9 mouse cellular contexts compared by ENCODE assay signal in genomic region chr6:36903821-36904220, GRCm38 (mm10).
A peak's percentile ranks its signal among the peaks of the same experiment; 100 is the strongest.
DNase-seq lines count a peak whose midpoint lies in the region; ATAC-seq and TF ChIP-seq lines count a peak whose summit lies in the region.
"Had no signal": no experiment of that assay in that cellular context is flagged by ENCODE, and none has a peak within 500 bp of the region (broad histone marks: within the 10 kb centered on the region; RNA-seq: fewer than 3 reads in every experiment).

No protein-coding gene starts in this region.

- 22% methylated on average over 5 of the region's 5 CpGs for WGBS in heart, embryonic 16.5 days
- WGBS in olfactory bulb, adult 2 months: 20% methylated on average over 5 of the region's 5 CpGs

- TF ChIP-seq CTCF in olfactory bulb, adult 2 months (IDR thresholded peaks at IDR 0.05; ENCODE audit: insufficient read depth, low read depth, low read length): no peak

- no peak for ATAC-seq in heart, embryonic 16.5 days (replicated peaks; ENCODE audit: extremely low read depth, insufficient read depth, low FRiP score)

- H3K9ac ChIP-seq in heart, embryonic 16.5 days (ENCODE audit: low read length): no peak overlapping the region
- H3K9ac ChIP-seq: liver, embryonic 15.5 days had no signal

- no peaks in the 10 kb centered on the region for H3K27me3 ChIP-seq in heart, embryonic 16.5 days (ENCODE audit: control insufficient read depth, insufficient read depth, low read length)
- H3K27me3 ChIP-seq: liver, embryonic 15.5 days had no signal

- H3K4me3 ChIP-seq in heart, embryonic 16.5 days (ENCODE audit: low read length): no peak overlapping the region
- H3K4me3 ChIP-seq in olfactory bulb, adult 2 months (ENCODE audit: insufficient read depth, low read depth, low read length): no peak overlapping the region
- H3K4me3 ChIP-seq: liver, embryonic 15.5 days had no signal

- peak; percentile 28 to 51 for DNase-seq in cerebellum, adult 18-20 months
- DNase-seq in cerebellum, adult 11-12 months: no peak
- peak; percentile 87 for DNase-seq in 3T3-L1 (ENCODE audit: low read depth, low spot score)
- DNase-seq in cerebellum, postnatal 14 days: peak; percentile 82 to 83
- peak; percentile 41 to 81 for DNase-seq in layer of hippocampus, postnatal 14 days (ENCODE audit: low spot score in 2 of 2)
- no peak for DNase-seq in ovary, postnatal 36 days (ENCODE audit: low spot score)

- no peak for TF ChIP-seq POLR2A in olfactory bulb, adult 2 months (IDR thresholded peaks at IDR 0.05; ENCODE audit: insufficient read depth, low read depth, low read length)

- no peak overlapping the region for H3K4me2 ChIP-seq in heart, embryonic 16.5 days (ENCODE audit: low read depth, low read length)
- H3K4me2 ChIP-seq: liver, embryonic 15.5 days had no signal

- no peaks in the 10 kb centered on the region for H3K36me3 ChIP-seq in heart, embryonic 16.5 days (ENCODE audit: control insufficient read depth, insufficient read depth)
- H3K36me3 ChIP-seq: liver, embryonic 15.5 days had no signal

- H3K9me3 ChIP-seq in heart, embryonic 16.5 days (replicated peaks; ENCODE audit: control insufficient read depth, low read length): no peaks in the 10 kb centered on the region
- H3K9me3 ChIP-seq: liver, embryonic 15.5 days had no signal

- H3K27ac ChIP-seq in heart, embryonic 16.5 days (ENCODE audit: low read length): peak overlapping the region; percentile 9; the same call in 1 of the 2 replicates
- peak overlapping the region; percentile 69 for H3K27ac ChIP-seq in olfactory bulb, adult 2 months (ENCODE audit: insufficient read depth, low read depth, low read length)
- H3K27ac ChIP-seq: liver, embryonic 15.5 days had no signal

- peaks cover 6% of the 10 kb centered on the region; the same call in 1 of the 2 replicates for H3K4me1 ChIP-seq in heart, embryonic 16.5 days (ENCODE audit: control insufficient read depth, insufficient read depth, low read length)
- H3K4me1 ChIP-seq in olfactory bulb, adult 2 months (ENCODE audit: control insufficient read depth, insufficient read depth, low read length): 0 out of 2 replicates have a peak, but pooled peaks cover 2% of the 10 kb centered on the region
- H3K4me1 ChIP-seq: liver, embryonic 15.5 days had no signal

Comparison
In these comparisons a context has a peak if more than half of its experiments do, and no peak if none do; other contexts are left out.
1. DNase-seq: peak in cerebellum, adult 18-20 months (2 of 2), 3T3-L1 (single experiment), cerebellum, postnatal 14 days (2 of 2) and layer of hippocampus, postnatal 14 days (2 of 2); none in cerebellum, adult 11-12 months (single experiment) and ovary, postnatal 36 days (single experiment).